Mouse (Mus musculus) testis, postnatal 10 days (tissue): ENCODE measurements around the gene Fmo2.

Experiments
- DNase-seq: peaks from one replicate; pipeline ENCODE4 v3.0.0; 2021; ENCODE audit warnings: low spot score

The Fmo2 gene

GRCm38 (mm10) chr1:162897838-162898811 is at the start of gene Fmo2:
Gene Fmo2 (minus strand): TSS chr1:162898726.
- no peak for DNase-seq

GRCm38 (mm10) chr1:162947934-162948333 is 49.4 kb upstream of the Fmo2 start:
- DNase-seq, result no peak

- no peak for DNase-seq
These were observed 48.5 kb upstream of the Fmo2 start for GRCm38 (mm10) chr1:162946837-162947558.

GRCm38 (mm10) chr1:162943700-162944099 is 45.2 kb upstream of the Fmo2 start:
- DNase-seq, result no peak

- no peak for DNase-seq
These were observed 40.3 kb upstream of the Fmo2 start for GRCm38 (mm10) chr1:162938696-162939351.

- no peak for DNase-seq
These were observed 39.6 kb upstream of the Fmo2 start for GRCm38 (mm10) chr1:162937970-162938695.

- no peak for DNase-seq
These were observed 38.9 kb upstream of the Fmo2 start, which contains the start of gene Fmo6 for GRCm38 (mm10) chr1:162937415-162937814. Gene Fmo6 (minus strand): TSS chr1:162937515.

- DNase-seq, result no peak
These were observed 36.0 kb upstream of the Fmo2 start for GRCm38 (mm10) chr1:162934374-162935012.

GRCm38 (mm10) chr1:162932386-162932785 is 33.9 kb upstream of the Fmo2 start:
- DNase-seq, result no peak

- no peak for DNase-seq
These were observed 33.4 kb upstream of the Fmo2 start for GRCm38 (mm10) chr1:162931880-162932279.

- DNase-seq, result no peak
These were observed 32.9 kb upstream of the Fmo2 start for GRCm38 (mm10) chr1:162931310-162931875.

GRCm38 (mm10) chr1:162930631-162931030 is 32.1 kb upstream of the Fmo2 start:
- no peak for DNase-seq

GRCm38 (mm10) chr1:162929146-162929545 is 30.6 kb upstream of the Fmo2 start:
- no peak for DNase-seq

- no peak for DNase-seq
These were observed 26.6 kb upstream of the Fmo2 start for GRCm38 (mm10) chr1:162925121-162925520.

- no peak for DNase-seq
These were observed 18.1 kb upstream of the Fmo2 start for GRCm38 (mm10) chr1:162916661-162917060.

- no peak for DNase-seq
These were observed 16.5 kb upstream of the Fmo2 start for GRCm38 (mm10) chr1:162914932-162915556.

GRCm38 (mm10) chr1:162912085-162912484 is 13.6 kb upstream of the Fmo2 start:
- no peak for DNase-seq

GRCm38 (mm10) chr1:162901879-162902278 is 3.4 kb upstream of the Fmo2 start:
- DNase-seq, result no peak

- peak; percentile 91 for DNase-seq
These were observed 2.6 kb downstream of the Fmo2 start for GRCm38 (mm10) chr1:162895900-162896299.

- DNase-seq, result no peak
These were observed 5.5 kb downstream of the Fmo2 start for GRCm38 (mm10) chr1:162893014-162893413.
